Mouse (Mus musculus) heart, embryonic 14.5 days (tissue): ENCODE measurements around the gene Ttc28. TPM values are rescaled to one million over a fixed set of nuclear protein-coding genes. Genes with fewer than 3 reads are reported as not detected.
A peak's percentile ranks its signal among the peaks of the same experiment; 100 is the strongest.

Experiments
- ATAC-seq: fragments of 200-750 bp; cut with Nextera tagmentation; 2 replicates; pipeline ENCODE4 v1.8.0; 2017; ENCODE audit warnings: low read depth, moderate TSS enrichment; ENCODE audit not compliant: insufficient number of reproducible peaks, insufficient read depth, low FRiP score
- H3K27ac ChIP-seq, 2 experiments: fragments of 200-500 bp in 1 of 2; fragments of 300-500 bp in 1 of 2; sonication (generic) in 1 of 2; replicated peaks in 1 of 2; 2 replicates each; pipeline ENCODE4 v1.5.1; 2012 to 2014; ENCODE audit warnings: low read depth in 2 of 2, low read length in 2 of 2, control low read depth in 1 of 2, mild to moderate bottlenecking in 1 of 2, mixed read lengths in 1 of 2; ENCODE audit not compliant: control insufficient read depth in 1 of 2, insufficient read depth in 1 of 2
- H3K27me3 ChIP-seq: fragments of 300-500 bp; sonication (generic); 2 replicates; pipeline ENCODE4 v1.6.1; 2014; ENCODE audit warnings: mild to moderate bottlenecking, low read length, control low read depth; ENCODE audit not compliant: control insufficient read depth, insufficient read depth
- H3K36me3 ChIP-seq: fragments of 300-500 bp; sonication (generic); 2 replicates; pipeline ENCODE4 v1.6.1; 2014; ENCODE audit warnings: mild to moderate bottlenecking, control low read depth, low read length, mixed read lengths; ENCODE audit not compliant: control insufficient read depth, insufficient read depth
- H3K4me1 ChIP-seq, 2 experiments: fragments of 200-500 bp in 1 of 2; fragments of 300-500 bp in 1 of 2; sonication (generic) in 1 of 2; 2 replicates each; pipeline ENCODE4 v1.6.1; 2012 to 2014; ENCODE audit warnings: low read length in 2 of 2, control low read depth in 1 of 2, mixed read lengths in 1 of 2; ENCODE audit not compliant: control insufficient read depth in 2 of 2, insufficient read depth in 2 of 2
- H3K4me2 ChIP-seq: fragments of 300-500 bp; sonication (generic); 2 replicates; pipeline ENCODE4 v1.6.1; 2014; ENCODE audit warnings: mild to moderate bottlenecking, low read length
- H3K4me3 ChIP-seq, 2 experiments: fragments of 200-500 bp in 1 of 2; fragments of 300-500 bp in 1 of 2; sonication (generic) in 1 of 2; 2 replicates each; pipeline ENCODE4 v1.5.1; 2012 to 2014; ENCODE audit warnings: low read length in 2 of 2, mild to moderate bottlenecking in 2 of 2, control low read depth in 1 of 2, low read depth in 1 of 2, moderate library complexity in 1 of 2; ENCODE audit not compliant: control insufficient read depth in 1 of 2, insufficient read depth in 1 of 2
- H3K9ac ChIP-seq: fragments of 300-500 bp; sonication (generic); 2 replicates; pipeline ENCODE4 v1.6.1; 2014; ENCODE audit warnings: mild to moderate bottlenecking, low read length
- H3K9me3 ChIP-seq: fragments of 300-500 bp; sonication (generic); 2 replicates; pipeline ENCODE4 v1.6.1; 2016; ENCODE audit warnings: low read length, control low read depth; ENCODE audit not compliant: control insufficient read depth
- WGBS: fragments of 180-500 bp; shearing (Covaris S2); extraction: QIAGEN DNeasy Blood & Tissue Kit; methylation state at CpG from one replicate; pipeline ENCODE4 v1.1.7; 2014; 5-methylcytosine and 5-hydroxymethylcytosine counted together
- microRNA counts: library from miRNA; unstranded; fragments of <30 nt; microRNA quantifications from one replicate; lab custom pipeline; 2016
- microRNA-seq: library from miRNA; unstranded; fragments of <30 nt; microRNA quantifications from one replicate; pipeline ENCODE4, GENCODE M21; 2016
- polyA plus RNA-seq: library from polyadenylated mRNA; unstranded; fragments of >200 nt; fragmentation: Nextera tagmentation; extraction: Ambion mirVana; gene quantifications from 2 replicates; pipeline ENCODE4 v1.2.1, GENCODE M21; 2014

Ttc28 gene
- polyA plus RNA-seq, 1 experiment from 2014 or later: 9.0 TPM

- Histone ChIP-seq H3K4me1 (peaks cover 4 to 10% of the 10 kb centered on the region in 2 experiments; a peak in 3 of 4 replicates), H3K27ac (peak within 1 kb of the TSS; percentile 77 to 87), H3K27me3 (no peaks in the 10 kb centered on the region), H3K36me3 (peaks cover 26% of the 10 kb centered on the region), H3K4me3 (peak within 1 kb of the TSS; percentile 63 to 94), H3K9me3 (0 out of 2 replicates have a peak, but pooled peaks cover 2% of the 10 kb centered on the region), H3K4me2 (peak within 1 kb of the TSS; percentile 77), H3K9ac (peak within 1 kb of the TSS; percentile 99)
- ATAC-seq: peak; percentile 98
- under 1% methylated on average over 76 of the region's 78 CpGs for WGBS
Observed at GRCm38 (mm10) chr5:111330417-111331098, 451.0 kb downstream of the Ttc28 start, which contains the start of gene Pitpnb. TSS of gene Pitpnb (plus strand) at chr5:111330763.

DNA sequence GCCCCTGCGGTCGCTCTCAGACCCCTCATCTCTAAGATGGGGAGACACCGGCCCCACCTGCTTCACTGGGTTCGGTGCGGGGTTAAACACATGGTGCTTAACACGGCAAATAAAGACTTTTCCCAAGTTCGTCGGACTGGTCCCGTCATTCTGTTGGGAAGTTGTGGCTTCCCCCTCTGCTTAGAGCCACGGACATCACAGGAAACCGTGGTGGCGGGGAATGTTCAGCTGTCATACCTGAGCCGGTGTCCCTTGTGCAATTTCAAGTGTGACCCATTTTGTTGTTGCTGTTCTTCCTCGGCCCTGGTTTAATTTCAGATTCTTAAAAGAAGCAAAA is 451.5 kb downstream of the Ttc28 start:
- Histone ChIP-seq H3K9me3 (no peaks in the 10 kb centered on the region), H3K9ac (peak overlapping the region; percentile 99), H3K4me3 (peak overlapping the region; percentile 58 to 94), H3K36me3 (peaks cover 31% of the 10 kb centered on the region), H3K27me3 (no peaks in the 10 kb centered on the region), H3K4me2 (peak overlapping the region; percentile 77), H3K27ac (peak overlapping the region in 1 of 2 experiments; percentile 74; a peak in 2 of 4 replicates), H3K4me1 (peaks cover 4 to 10% of the 10 kb centered on the region in 2 experiments; a peak in 3 of 4 replicates)
- no peak for ATAC-seq
- WGBS: 0% methylated on average over 14 of the region's 14 CpGs

DNA sequence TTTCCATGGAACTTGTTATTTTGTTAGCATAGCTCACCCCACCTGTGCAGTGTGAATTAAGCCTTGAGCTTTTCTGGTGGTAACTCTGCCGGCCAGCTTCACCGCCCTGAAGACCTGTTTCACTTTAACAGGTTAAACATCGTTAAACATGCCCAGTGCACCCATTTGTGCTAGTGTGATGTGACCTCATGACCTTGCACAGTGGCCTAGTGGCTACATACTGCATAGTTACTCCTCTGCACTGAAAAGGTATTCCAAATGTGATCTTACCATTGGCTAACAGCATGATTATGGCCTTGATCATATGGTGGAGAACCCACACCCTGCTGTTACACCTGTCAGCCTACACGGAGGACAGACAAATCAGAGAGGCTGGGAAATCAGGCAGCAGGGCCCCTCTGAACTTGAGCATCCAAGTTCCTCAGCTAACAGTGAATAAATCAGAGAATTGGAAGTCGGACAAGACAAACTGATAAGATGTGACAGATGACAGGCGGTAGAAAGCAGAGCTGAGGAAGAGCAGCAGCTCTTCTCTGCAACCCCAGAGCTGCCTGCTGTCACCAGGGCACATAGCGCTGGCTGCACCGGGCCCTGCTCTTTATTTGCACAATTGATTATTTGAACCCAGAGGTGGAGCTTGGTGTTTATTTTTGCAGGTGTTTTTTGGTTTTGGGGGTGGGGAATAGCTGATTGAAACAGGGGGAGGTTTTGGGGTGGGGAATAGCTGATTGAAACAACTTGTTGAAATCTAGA is 456.5 kb downstream of the Ttc28 start:
- no peak overlapping the region for H3K27ac ChIP-seq
- H3K4me1 ChIP-seq: peaks cover 4 to 10% of the 10 kb centered on the region in 2 experiments; a peak in 3 of 4 replicates
- no peaks in the 10 kb centered on the region for H3K9me3 ChIP-seq
- peaks cover 68% of the 10 kb centered on the region for H3K36me3 ChIP-seq
- no peaks in the 10 kb centered on the region for H3K27me3 ChIP-seq
- H3K4me3 ChIP-seq: no peak overlapping the region
- no peak overlapping the region for H3K4me2 ChIP-seq
- WGBS: 64% methylated on average over 8 of the region's 8 CpGs
- no peak for ATAC-seq
- H3K9ac ChIP-seq: no peak overlapping the region

MicroRNAs encoded within 50 kb of the gene (microRNA counts, 519-probe panel; counts per million panel counts)
- microRNA mmu-miR-701 (lab: Ali Mortazavi, UCI): 322 counts per million, percentile 70 among the panel's probes with 10 or more counts

Small RNA genes within 50 kb of the gene (microRNA-seq; reads per million reads assigned to microRNA genes)
- 39.4 reads per million, percentile 40 among the genes with 10 or more reads in this experiment for gene Mir701

Other genes starting within 250 kb of the Ttc28 start
- 25.6 and 27.5 TPM in 2 replicates for gene Noc4l, start 226.4 kb upstream of the Ttc28 start, polyA plus RNA-seq
- 9.1 and 14.3 TPM in 2 replicates for gene Ddx51, start 226.4 kb upstream of the Ttc28 start, polyA plus RNA-seq
- gene Ep400, start 109.1 kb upstream of the Ttc28 start, polyA plus RNA-seq: 24.3 and 26.9 TPM in 2 replicates
- gene Pus1, start 99.1 kb upstream of the Ttc28 start, polyA plus RNA-seq: 14.9 and 16.3 TPM in 2 replicates
- gene Ulk1, start 69.7 kb upstream of the Ttc28 start, polyA plus RNA-seq: 23.3 and 26.0 TPM in 2 replicates
- 23.1 and 24.3 TPM in 2 replicates for gene Hscb, start 40.0 kb upstream of the Ttc28 start, polyA plus RNA-seq
- 14.2 and 19.0 TPM in 2 replicates for gene Chek2, start 39.8 kb upstream of the Ttc28 start, polyA plus RNA-seq